Mouse (Mus musculus) forebrain, embryonic 16.5 days (tissue): ENCODE results near the gene Lnx1. TPM values are rescaled to one million over a fixed set of nuclear protein-coding genes. Genes with fewer than 3 reads are reported as not detected.

Source experiments
- ATAC-seq: fragments of 200-750 bp; cut with Nextera tagmentation; 2 replicates; pipeline ENCODE4 v1.8.0; 2017; ENCODE audit warnings: mild to moderate bottlenecking, moderate library complexity
- H3K27ac ChIP-seq: fragments of 300-500 bp; sonication (generic); 2 replicates; pipeline ENCODE4 v1.5.1; 2014; ENCODE audit warnings: low read length, control low read depth
- H3K27me3 ChIP-seq: fragments of 300-500 bp; sonication (generic); replicated peaks from 2 replicates; pipeline ENCODE4 v1.6.1; 2014; ENCODE audit warnings: low read length; ENCODE audit not compliant: control insufficient read depth, insufficient read depth
- H3K36me3 ChIP-seq: fragments of 300-500 bp; sonication (generic); 2 replicates; pipeline ENCODE4 v1.6.1; 2014; ENCODE audit not compliant: control insufficient read depth, insufficient read depth
- H3K4me1 ChIP-seq: fragments of 300-500 bp; sonication (generic); replicated peaks from 2 replicates; pipeline ENCODE4 v1.6.1; 2014; ENCODE audit warnings: low read length; ENCODE audit not compliant: control insufficient read depth, insufficient read depth
- H3K4me2 ChIP-seq: fragments of 300-500 bp; sonication (generic); 2 replicates; pipeline ENCODE4 v1.6.1; 2014; ENCODE audit warnings: mild to moderate bottlenecking, low read length, control low read depth
- H3K4me3 ChIP-seq: fragments of 300-500 bp; sonication (generic); replicated peaks from 2 replicates; pipeline ENCODE4 v1.5.1; 2014; ENCODE audit warnings: mild to moderate bottlenecking, low read length, control low read depth
- H3K9ac ChIP-seq: fragments of 300-500 bp; sonication (generic); replicated peaks from 2 replicates; pipeline ENCODE4 v1.6.1; 2014; ENCODE audit warnings: low read depth, low read length, control low read depth
- H3K9me3 ChIP-seq: fragments of 300-500 bp; sonication (generic); 2 replicates; pipeline ENCODE4 v1.6.1; 2016; ENCODE audit warnings: low read length; ENCODE audit not compliant: control insufficient read depth
- WGBS: fragments of 180-500 bp; shearing (Covaris S2); extraction: QIAGEN DNeasy Blood & Tissue Kit; methylation state at CpG from one replicate; pipeline ENCODE4 v1.1.7; 2014; 5-methylcytosine and 5-hydroxymethylcytosine counted together
- polyA plus RNA-seq: library from polyadenylated mRNA; unstranded; fragments of >200 nt; fragmentation: Nextera tagmentation; extraction: Ambion mirVana; gene quantifications from 2 replicates; pipeline ENCODE4 v1.2.1, GENCODE M21; 2015

The Lnx1 gene
- polyA plus RNA-seq, 1 experiment from 2014 or later = 6.1 TPM

GRCm38 (mm10) chr5:74704460-74704790, 1.7 kb upstream of the Lnx1 start:
- 0% methylated on average over 8 of the region's 8 CpGs for WGBS
- H3K4me3 ChIP-seq = peak overlapping the region; percentile 40
- peak; percentile 96 for ATAC-seq
- H3K9me3 ChIP-seq = no peaks in the 10 kb centered on the region
- H3K4me2 ChIP-seq = peak overlapping the region; percentile 54
- H3K27me3 ChIP-seq = no peaks in the 10 kb centered on the region
- H3K36me3 ChIP-seq = no peaks in the 10 kb centered on the region
- peak overlapping the region; percentile 38 for H3K9ac ChIP-seq
- no peak overlapping the region for H3K27ac ChIP-seq
- H3K4me1 ChIP-seq = peaks cover 11% of the 10 kb centered on the region

- H3K9ac ChIP-seq = peak overlapping the region; percentile 38
- ATAC-seq = peak; percentile 87
- H3K9me3 ChIP-seq = no peaks in the 10 kb centered on the region
- H3K36me3 ChIP-seq = no peaks in the 10 kb centered on the region
- H3K4me2 ChIP-seq = peak overlapping the region; percentile 54
- H3K27ac ChIP-seq = no peak overlapping the region
- WGBS = 12% methylated on average over 17 of the region's 17 CpGs
- H3K27me3 ChIP-seq = no peaks in the 10 kb centered on the region
- H3K4me1 ChIP-seq = peaks cover 11% of the 10 kb centered on the region
- peak overlapping the region; percentile 40 for H3K4me3 ChIP-seq
Measured at GRCm38 (mm10) chr5:74703741-74704459, 1.2 kb upstream of the Lnx1 start.

- H3K9ac ChIP-seq = no peak overlapping the region
- no peak overlapping the region for H3K4me2 ChIP-seq
- ATAC-seq = no peak
- H3K27ac ChIP-seq = no peak overlapping the region
- no peaks in the 10 kb centered on the region for H3K9me3 ChIP-seq
- H3K36me3 ChIP-seq = no peaks in the 10 kb centered on the region
- WGBS = 79% methylated on average over 2 of the region's 2 CpGs
- H3K4me1 ChIP-seq = peaks cover 11% of the 10 kb centered on the region
- no peak overlapping the region for H3K4me3 ChIP-seq
- H3K27me3 ChIP-seq = no peaks in the 10 kb centered on the region
Measured at GRCm38 (mm10) chr5:74700918-74701317, 1.8 kb downstream of the Lnx1 start.

- WGBS = 86% methylated on average over 1 of the region's 1 CpGs
- H3K4me1 ChIP-seq = peaks cover 6% of the 10 kb centered on the region
- no peak overlapping the region for H3K4me3 ChIP-seq
- H3K9ac ChIP-seq = no peak overlapping the region
- no peak overlapping the region for H3K27ac ChIP-seq
- no peaks in the 10 kb centered on the region for H3K9me3 ChIP-seq
- no peak overlapping the region for H3K4me2 ChIP-seq
- no peak for ATAC-seq
- no peaks in the 10 kb centered on the region for H3K36me3 ChIP-seq
- H3K27me3 ChIP-seq = no peaks in the 10 kb centered on the region
Measured at GRCm38 (mm10) chr5:74699673-74700072, 3.0 kb downstream of the Lnx1 start.

GRCm38 (mm10) chr5:74697534-74697933, 5.2 kb downstream of the Lnx1 start:
- no peak overlapping the region for H3K4me3 ChIP-seq
- no peak for ATAC-seq
- 72% methylated on average over 9 of the region's 9 CpGs for WGBS

GRCm38 (mm10) chr5:74694390-74694801, 8.3 kb downstream of the Lnx1 start:
- Histone ChIP-seq H3K9me3 (no peaks in the 10 kb centered on the region), H3K36me3 (no peaks in the 10 kb centered on the region), H3K4me2 (no peak overlapping the region), H3K4me1 (no peaks in the 10 kb centered on the region), H3K27me3 (no peaks in the 10 kb centered on the region), H3K9ac (no peak overlapping the region), H3K4me3 (no peak overlapping the region), H3K27ac (no peak overlapping the region)
- 88% methylated on average over 7 of the region's 7 CpGs for WGBS
- ATAC-seq = no peak

More at GRCm38 (mm10) chr5:74697534-74697933, 5.2 kb downstream of the Lnx1 start:
- no peak overlapping the region for H3K27ac ChIP-seq
- no peak overlapping the region for H3K4me2 ChIP-seq
- H3K27me3 ChIP-seq = no peaks in the 10 kb centered on the region
- H3K9me3 ChIP-seq = no peaks in the 10 kb centered on the region
- no peaks in the 10 kb centered on the region for H3K4me1 ChIP-seq
- H3K9ac ChIP-seq = no peak overlapping the region
- no peaks in the 10 kb centered on the region for H3K36me3 ChIP-seq

GRCm38 (mm10) chr5:74693836-74694235, 8.9 kb downstream of the Lnx1 start:
- Histone ChIP-seq H3K27ac (no peak overlapping the region), H3K4me3 (no peak overlapping the region), H3K9ac (no peak overlapping the region), H3K9me3 (no peaks in the 10 kb centered on the region), H3K27me3 (no peaks in the 10 kb centered on the region), H3K4me1 (no peaks in the 10 kb centered on the region), H3K4me2 (no peak overlapping the region), H3K36me3 (no peaks in the 10 kb centered on the region)
- 74% methylated on average over 2 of the region's 2 CpGs for WGBS
- no peak for ATAC-seq

- no peaks in the 10 kb centered on the region for H3K36me3 ChIP-seq
- H3K4me2 ChIP-seq = no peak overlapping the region
- no peaks in the 10 kb centered on the region for H3K4me1 ChIP-seq
- no peak overlapping the region for H3K9ac ChIP-seq
- H3K4me3 ChIP-seq = no peak overlapping the region
- H3K9me3 ChIP-seq = no peaks in the 10 kb centered on the region
- no peaks in the 10 kb centered on the region for H3K27me3 ChIP-seq
- no peak for ATAC-seq
- WGBS = 87% methylated on average over 6 of the region's 6 CpGs
- no peak overlapping the region for H3K27ac ChIP-seq
Measured at GRCm38 (mm10) chr5:74692411-74693090, 10.2 kb downstream of the Lnx1 start.

- Histone ChIP-seq H3K4me3 (no peak overlapping the region), H3K36me3 (no peaks in the 10 kb centered on the region), H3K4me2 (no peak overlapping the region), H3K27ac (no peak overlapping the region), H3K27me3 (no peaks in the 10 kb centered on the region), H3K9me3 (no peaks in the 10 kb centered on the region), H3K4me1 (no peaks in the 10 kb centered on the region), H3K9ac (no peak overlapping the region)
- WGBS = 92% methylated on average over 2 of the region's 2 CpGs
- ATAC-seq = no peak
Measured at GRCm38 (mm10) chr5:74688822-74689221, 13.9 kb downstream of the Lnx1 start.
